Mouse (Mus musculus) embryo, embryonic 10 days (tissue): ENCODE measurements at regions not wholly inside any gene's neighbourhood (a gene's known extent, or its start where the extent isn't known, plus 50 kb on each side); places are given as distances from the start of the nearest gene placed in this dataset.

ENCODE experiments used
- DNase-seq: peaks from one replicate; pipeline ENCODE4 v3.0.0-alpha.2; 2015; ENCODE audit warnings: low spot score

DNA sequence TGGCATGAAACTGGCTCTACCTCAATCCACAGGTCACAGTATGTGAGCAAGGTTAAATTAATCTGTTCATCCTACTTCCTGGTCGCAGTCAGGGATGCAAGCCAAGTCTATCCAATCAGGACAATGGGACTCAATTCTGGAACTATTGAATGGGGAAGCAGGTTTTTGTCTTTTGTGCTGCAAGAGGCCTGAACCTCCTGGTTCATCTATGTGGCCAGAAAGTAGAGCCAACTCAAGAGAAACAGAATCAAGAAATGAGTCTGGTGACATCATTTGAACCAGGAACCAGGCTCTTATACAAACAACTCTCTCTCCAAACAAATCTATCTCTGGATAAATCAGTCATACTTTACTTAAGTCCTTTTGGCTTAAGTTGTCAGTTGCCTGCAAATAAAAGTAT, 294.7 kb upstream of the Usp25 start:
- no peak for DNase-seq

DNA sequence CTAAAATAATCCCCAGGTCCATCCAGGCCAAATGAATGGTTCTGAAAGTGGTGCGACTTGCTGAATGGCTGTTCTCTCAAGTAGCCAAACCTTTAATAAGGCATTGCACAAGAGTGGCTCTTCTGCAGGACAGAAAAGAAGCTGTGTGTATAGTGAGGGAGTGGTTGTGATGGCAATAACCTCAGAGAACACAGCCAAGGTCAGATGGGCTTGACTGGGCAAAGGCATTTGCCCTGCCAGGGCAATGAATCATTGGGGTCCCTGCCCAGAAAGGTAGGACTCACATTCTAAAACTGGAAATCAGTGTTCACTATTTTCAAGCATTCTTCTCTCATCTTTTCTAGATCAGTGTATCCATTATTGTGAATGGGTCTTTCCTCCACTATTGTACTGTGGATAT, 295.4 kb upstream of the Usp25 start:
- no peak for DNase-seq

GRCm38 (mm10) chr16:76694913-76695312, 318.6 kb upstream of the Usp25 start:
- DNase-seq: peak; percentile 41

- no peak for DNase-seq
Observed at GRCm38 (mm10) chr16:76687735-76688447, 314.3 kb upstream of the Nrip1 start.

DNA sequence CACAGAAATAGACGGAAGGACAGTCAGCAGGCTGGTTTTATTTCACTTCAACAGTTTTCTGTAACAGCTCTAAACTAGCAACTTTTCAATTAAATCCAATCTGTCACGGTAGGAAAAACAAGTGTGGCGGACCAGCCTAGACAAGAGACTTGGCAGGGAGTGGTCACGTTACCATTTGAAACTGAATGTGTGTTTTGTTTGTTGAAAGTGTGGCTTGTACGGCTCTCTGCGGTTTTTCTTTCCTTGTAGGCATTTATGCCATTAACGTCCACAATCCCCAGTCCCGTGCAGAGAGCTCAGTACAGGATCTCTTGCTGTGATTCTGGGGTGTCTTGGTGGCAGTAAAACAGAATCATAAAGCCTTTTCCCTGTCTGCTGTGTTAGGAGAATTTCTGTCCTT, 311.9 kb upstream of the Nrip1 start:
- DNase-seq: peak; percentile 31

DNA sequence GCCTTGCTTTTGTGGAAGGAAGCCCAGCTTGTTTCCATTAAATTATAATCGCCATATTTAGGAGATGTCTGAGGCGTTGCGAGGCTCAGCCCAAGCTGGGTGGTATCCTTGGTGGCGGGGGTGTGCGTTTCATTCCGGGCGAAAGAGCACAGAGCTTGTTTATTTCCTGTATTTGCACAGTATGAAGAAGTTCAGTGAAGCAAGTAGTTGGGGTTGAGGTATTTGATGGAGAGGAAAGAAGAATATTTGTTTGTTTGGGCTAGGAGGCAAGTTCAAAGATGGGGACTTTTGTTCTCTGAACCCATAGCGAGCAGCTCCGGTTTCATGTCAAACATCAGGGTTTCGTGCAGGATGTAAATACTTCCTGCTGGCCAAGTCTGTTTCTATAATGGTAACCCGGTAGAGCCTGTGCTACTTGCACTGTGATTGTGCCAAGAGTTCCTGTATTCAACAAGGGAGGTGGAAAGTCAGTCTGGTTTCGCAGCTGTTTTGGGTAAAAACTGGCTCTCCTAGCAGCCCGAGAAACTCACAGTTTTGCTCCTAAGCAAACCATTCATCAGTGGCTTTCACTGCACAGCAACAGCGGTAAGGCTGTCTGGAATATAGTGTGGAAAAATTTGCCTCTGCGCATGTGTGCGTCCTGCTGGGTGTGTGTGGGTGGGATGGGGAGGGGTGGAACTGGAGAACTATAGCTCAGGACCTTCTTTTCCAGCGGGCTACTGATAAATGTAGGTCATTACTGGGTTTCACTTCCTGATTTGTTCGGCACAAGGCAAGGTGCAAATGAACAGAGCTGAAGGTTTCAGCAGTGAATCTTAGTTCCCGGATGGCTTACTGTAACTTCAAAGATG, 306.7 kb upstream of the Nrip1 start:
- peak; percentile 34 for DNase-seq

- DNase-seq: no peak
Observed at GRCm38 (mm10) chr16:76678885-76679284, 305.3 kb upstream of the Nrip1 start.

DNA sequence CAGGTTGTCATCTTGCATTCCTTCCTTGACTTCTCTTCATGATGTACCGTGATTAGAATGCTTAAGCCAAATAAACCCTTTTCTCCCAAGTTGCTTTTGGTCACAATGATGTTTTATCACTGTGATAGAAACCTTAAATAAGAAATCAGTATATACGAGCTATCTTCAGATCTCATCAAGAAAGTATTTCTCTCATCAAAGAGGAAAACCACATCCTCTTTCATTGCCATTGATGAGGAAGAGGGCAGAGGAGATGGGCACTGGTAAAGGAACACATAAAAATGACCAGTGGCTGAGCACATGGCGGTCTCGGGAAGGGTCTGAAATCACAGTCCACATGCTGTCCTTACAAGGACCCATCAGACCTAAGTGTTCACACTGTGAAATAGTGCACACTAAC, 296.2 kb upstream of the Nrip1 start:
- no peak for DNase-seq

- peak; percentile 17 for DNase-seq
Observed at GRCm38 (mm10) chr16:76667046-76667445, 293.4 kb upstream of the Nrip1 start.

DNA sequence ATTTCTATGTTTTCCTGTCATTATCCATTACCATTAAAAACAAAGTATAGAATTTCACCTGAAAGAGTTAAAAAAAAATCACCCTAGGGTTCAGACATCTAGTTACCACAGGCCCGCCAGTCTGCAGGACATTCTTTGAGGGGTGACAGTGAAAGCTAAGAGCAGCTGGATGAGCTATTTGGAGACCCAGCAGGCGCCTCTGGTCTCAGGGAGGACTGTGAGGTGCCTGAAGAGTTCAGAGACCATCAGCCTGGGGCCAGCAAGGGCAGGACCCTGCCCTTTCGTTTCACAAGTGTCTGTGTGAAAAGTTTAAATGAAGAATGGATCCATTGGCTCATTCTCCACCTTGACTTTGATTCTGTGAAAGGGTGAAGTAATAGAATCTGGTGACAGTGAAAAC, 281.5 kb upstream of the Nrip1 start:
- peak; percentile 55 for DNase-seq

- DNase-seq: no peak
Observed at GRCm38 (mm10) chr16:76644281-76644680, 270.7 kb upstream of the Nrip1 start.

GRCm38 (mm10) chr16:76643801-76644200, 270.2 kb upstream of the Nrip1 start:
- DNase-seq: no peak

DNA sequence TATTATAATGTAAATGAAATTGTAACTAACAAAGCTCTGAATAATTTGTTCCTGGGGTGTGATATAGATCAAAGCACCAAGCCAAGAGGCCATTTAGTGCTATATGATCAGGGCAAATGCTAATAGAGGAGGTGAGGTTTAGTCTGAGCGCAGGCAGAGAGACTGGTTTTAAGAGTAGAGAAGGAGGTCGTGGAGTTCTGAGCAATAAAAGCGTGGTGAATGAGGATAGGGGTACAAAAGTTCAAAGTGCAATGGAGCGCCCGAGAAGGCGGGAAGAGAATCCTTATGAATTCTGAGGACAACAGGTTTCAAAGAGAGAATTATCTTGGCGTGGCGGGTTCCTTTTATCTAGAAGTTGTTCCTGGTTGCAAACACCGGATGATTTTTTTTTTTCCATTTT, 261.5 kb upstream of the Nrip1 start:
- DNase-seq: no peak

DNA sequence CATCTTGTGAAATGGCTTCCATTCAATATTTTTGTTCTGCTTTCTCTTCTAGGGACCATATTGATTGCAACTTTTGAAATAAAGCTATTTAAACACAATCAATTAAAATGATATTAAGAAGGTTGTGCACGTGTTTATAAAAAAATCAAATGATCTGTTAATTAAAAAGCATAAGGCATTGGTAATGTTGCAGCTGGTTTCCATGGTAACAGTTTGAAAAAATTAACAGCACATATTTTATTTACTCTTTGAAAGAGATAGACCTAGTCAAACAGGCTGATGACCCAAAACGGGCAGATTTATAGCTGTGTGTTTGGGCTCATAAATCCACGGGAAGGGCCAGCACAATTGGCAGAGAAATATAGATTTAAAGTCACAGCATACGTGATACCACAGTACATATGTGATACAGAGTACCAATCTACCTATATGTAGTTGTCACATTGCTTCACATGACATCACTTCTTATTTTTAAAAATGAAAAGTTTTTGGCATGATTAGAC, 260.6 kb upstream of the Nrip1 start:
- no peak for DNase-seq

GRCm38 (mm10) chr16:76626142-76626541, 252.5 kb upstream of the Nrip1 start:
- DNase-seq: peak; percentile 50

DNA sequence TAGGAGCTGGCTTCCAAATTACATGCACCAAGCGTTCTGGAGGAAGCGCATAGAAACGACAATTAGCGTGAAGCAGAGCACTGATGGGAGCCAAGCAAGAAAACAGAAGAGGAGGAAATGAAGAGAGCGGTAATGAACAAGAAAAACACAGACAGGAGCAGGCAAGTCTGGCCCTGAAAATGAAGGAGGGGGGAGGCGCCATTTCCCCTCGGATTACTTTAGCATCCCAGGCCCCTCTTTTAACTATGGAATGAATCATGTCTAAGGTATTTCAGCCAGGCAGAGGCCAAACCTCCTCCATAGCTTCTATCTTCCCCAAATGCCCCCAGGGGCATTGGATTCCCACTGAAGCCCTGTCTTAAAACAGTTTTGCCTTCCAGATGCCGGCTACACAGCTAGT, 248.1 kb upstream of the Nrip1 start:
- peak; percentile 50 for DNase-seq

GRCm38 (mm10) chr16:76618295-76618694, 244.7 kb upstream of the Nrip1 start:
- DNase-seq: no peak

DNA sequence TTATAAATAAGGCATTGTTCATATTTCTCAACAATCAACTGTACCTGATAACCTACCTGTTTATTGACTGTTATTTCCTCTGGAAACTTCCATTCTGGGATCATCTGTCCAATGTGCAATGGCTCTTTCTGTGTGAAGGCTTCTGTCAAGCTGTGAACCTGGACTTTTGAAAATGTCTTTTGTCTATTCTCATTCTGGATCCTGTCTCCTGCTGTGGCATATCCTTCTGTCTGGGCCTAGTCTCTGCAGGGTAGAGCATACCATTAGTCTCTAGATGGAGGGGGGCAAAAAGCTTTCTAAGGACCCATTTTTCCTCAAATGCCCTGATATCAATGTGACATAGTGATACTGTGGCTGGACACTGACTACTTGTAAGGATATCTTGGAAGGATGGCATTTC, 237.4 kb upstream of the Nrip1 start:
- no peak for DNase-seq

GRCm38 (mm10) chr16:76604914-76605313, 231.3 kb upstream of the Nrip1 start:
- no peak for DNase-seq

- DNase-seq: peak; percentile 18
Observed at GRCm38 (mm10) chr16:76603846-76604258, 230.2 kb upstream of the Nrip1 start.

DNA sequence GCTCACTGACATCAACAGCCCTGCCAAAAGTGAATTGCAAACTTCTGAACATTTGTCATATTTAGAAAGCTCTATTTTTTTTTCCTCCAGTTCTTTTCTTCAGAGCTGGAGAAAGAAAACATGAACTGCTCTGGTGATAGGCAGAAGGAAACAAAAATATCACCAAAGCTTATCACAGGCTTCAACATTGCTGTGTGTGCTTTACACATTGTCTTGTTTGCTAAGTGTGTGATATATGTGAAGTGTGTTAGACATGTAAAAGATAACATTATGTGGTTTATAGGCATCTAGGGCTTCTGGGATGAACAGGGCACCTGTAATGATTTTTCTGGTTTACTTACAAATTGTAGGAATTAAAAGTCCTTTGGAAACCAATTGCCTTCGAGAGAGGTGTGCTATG, 229.8 kb upstream of the Nrip1 start:
- no peak for DNase-seq

- no peak for DNase-seq
Observed at GRCm38 (mm10) chr16:76600131-76600530, 226.5 kb upstream of the Nrip1 start.
